In the genomic region with DNA sequence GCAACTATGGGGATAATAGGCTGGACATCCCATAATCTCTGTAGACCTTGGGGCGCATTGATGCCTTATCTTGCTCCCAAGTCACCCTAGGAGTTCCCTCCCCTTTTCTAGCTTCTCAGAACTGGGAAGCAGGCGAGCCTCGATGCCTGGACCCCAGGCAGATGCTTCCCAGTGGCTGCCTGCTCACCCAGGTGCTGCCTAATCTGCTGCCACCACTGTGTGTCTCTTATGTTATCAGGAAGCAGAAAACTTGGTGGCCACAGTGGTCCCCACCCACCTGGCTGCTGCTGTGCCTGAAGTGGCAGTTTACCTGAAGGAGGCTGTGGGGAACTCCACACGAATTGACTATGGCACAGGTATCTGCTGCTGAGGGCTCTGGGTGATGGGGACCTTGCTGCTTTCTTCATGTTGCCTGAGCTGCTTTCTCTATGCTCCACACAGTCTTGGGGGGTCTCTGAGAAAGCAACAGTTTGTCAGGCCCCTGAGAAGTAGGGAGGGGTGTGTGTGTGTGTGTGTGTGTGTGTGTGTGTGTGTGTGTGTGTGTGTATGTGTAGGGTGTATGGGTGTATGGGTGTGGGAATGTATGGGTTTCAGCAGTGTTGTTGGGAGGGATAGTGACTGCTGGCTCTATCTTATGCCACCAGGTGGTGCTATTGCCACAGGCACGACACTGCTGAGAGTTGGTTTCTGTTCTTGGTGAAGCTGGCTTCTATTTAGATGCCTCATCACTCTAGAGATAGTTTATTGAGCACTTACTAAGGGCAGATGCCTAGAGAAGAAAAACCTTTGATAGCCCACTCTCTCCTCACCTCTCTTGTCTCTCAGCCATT, we compare ENCODE assay signal across 8 mouse cellular contexts. TPM values are rescaled to one million over a fixed set of nuclear protein-coding genes. Genes with fewer than 3 reads are reported as not detected.
DNase-seq lines count a peak whose midpoint lies in the region; ATAC-seq and TF ChIP-seq lines count a peak whose summit lies in the region.

No protein-coding gene starts in this region.

- ATAC-seq in intestine, embryonic 16.5 days = peak; percentile 79
- ATAC-seq in midbrain, embryonic 12.5 days (ENCODE audit: low FRiP score, low read depth) = peak; percentile 54

- peak; percentile 71 for DNase-seq in urinary bladder, postnatal 14 days (ENCODE audit: low spot score)
- no peak for DNase-seq in urinary bladder, adult 2 months (ENCODE audit: low spot score)
- DNase-seq in cerebellum, postnatal 25 days = peak; percentile 79 to 85
- DNase-seq in gastrocnemius, adult 2 months = peak; percentile 78
- peak; percentile 79 for DNase-seq in limb, embryonic 10.5 days (ENCODE audit: low spot score)
- DNase-seq in spleen, adult 2 months (ENCODE audit: low read depth in 1 of 2, low spot score in 2 of 2) = peak; percentile 59 to 69

- no peak overlapping the region for H3K4me3 ChIP-seq in gastrocnemius, adult 2 months
- no peak overlapping the region for H3K4me3 ChIP-seq in intestine, embryonic 16.5 days (ENCODE audit: low read length)
- no peak overlapping the region for H3K4me3 ChIP-seq in limb, embryonic 10.5 days
- no peak overlapping the region for H3K4me3 ChIP-seq in midbrain, embryonic 12.5 days
- no peak overlapping the region for H3K4me3 ChIP-seq in spleen, adult 2 months (ENCODE audit: extremely low read depth, insufficient read depth, insufficient read length)

- intact Hi-C loops in gastrocnemius, adult 2 months (cut with DNase I) = loop anchor here (1.0 to 5.0 kb wide), 2 partner anchors 359 to 497 kb away; no protein-coding TSS in a partner anchor

- no peak overlapping the region for H3K4me2 ChIP-seq in intestine, embryonic 16.5 days (ENCODE audit: low read depth, low read length)
- H3K4me2 ChIP-seq in midbrain, embryonic 12.5 days (replicated peaks) = no peak overlapping the region

- peaks cover 10% of the 10 kb centered on the region for H3K4me1 ChIP-seq in intestine, embryonic 16.5 days (ENCODE audit: control insufficient read depth, insufficient read depth, low read length)
- peaks cover 10% of the 10 kb centered on the region for H3K4me1 ChIP-seq in limb, embryonic 10.5 days
- peaks cover 4% of the 10 kb centered on the region for H3K4me1 ChIP-seq in midbrain, embryonic 12.5 days
- no peaks in the 10 kb centered on the region for H3K4me1 ChIP-seq in spleen, adult 2 months (ENCODE audit: control insufficient read depth, insufficient read depth, insufficient read length)

- H3K27ac ChIP-seq in gastrocnemius, adult 2 months = peak overlapping the region; percentile 39; the same call in 1 of the 2 replicates
- no peak overlapping the region for H3K27ac ChIP-seq in intestine, embryonic 16.5 days (ENCODE audit: low read length)
- no peak overlapping the region for H3K27ac ChIP-seq in limb, embryonic 10.5 days
- no peak overlapping the region for H3K27ac ChIP-seq in midbrain, embryonic 12.5 days (replicated peaks)
- H3K27ac ChIP-seq in spleen, adult 2 months (ENCODE audit: insufficient read depth, low read length) = no peak overlapping the region

- TF ChIP-seq POLR2A in spleen, adult 2 months (IDR thresholded peaks at IDR 0.05; ENCODE audit: low read depth, low read length) = no peak

- H3K36me3 ChIP-seq in intestine, embryonic 16.5 days (ENCODE audit: control insufficient read depth, insufficient read depth, low read length) = no peaks in the 10 kb centered on the region; the same call in 1 of the 2 replicates
- peaks cover 98% of the 10 kb centered on the region for H3K36me3 ChIP-seq in limb, embryonic 10.5 days
- H3K36me3 ChIP-seq in midbrain, embryonic 12.5 days = peaks cover 73% of the 10 kb centered on the region
- H3K36me3 ChIP-seq in spleen, adult 2 months (ENCODE audit: control insufficient read depth, insufficient read depth, low read length) = peaks cover 34% of the 10 kb centered on the region

- no peaks in the 10 kb centered on the region for H3K27me3 ChIP-seq in intestine, embryonic 16.5 days (replicated peaks; ENCODE audit: control insufficient read depth, insufficient read depth, low read length)
- no peaks in the 10 kb centered on the region for H3K27me3 ChIP-seq in limb, embryonic 10.5 days (ENCODE audit: low read depth, poor library complexity, severe bottlenecking)
- H3K27me3 ChIP-seq in midbrain, embryonic 12.5 days = no peaks in the 10 kb centered on the region
- no peaks in the 10 kb centered on the region for H3K27me3 ChIP-seq in spleen, adult 2 months (ENCODE audit: control insufficient read depth, insufficient read depth, low read length)

- peak; percentile 66 for TF ChIP-seq CTCF in gastrocnemius, adult 2 months (IDR thresholded peaks at IDR 0.05)
- TF ChIP-seq CTCF in spleen, adult 2 months (IDR thresholded peaks at IDR 0.05; ENCODE audit: extremely low read depth, insufficient read depth, insufficient read length, insufficient replicate concordance) = peak; percentile 90; the same call in 1 of the 2 replicates

- WGBS in intestine, embryonic 16.5 days = 58% methylated on average over 5 of the region's 5 CpGs
- WGBS in limb, embryonic 10.5 days = 51% methylated on average over 5 of the region's 5 CpGs
- 63% methylated on average over 5 of the region's 5 CpGs for WGBS in midbrain, embryonic 12.5 days
- 52% methylated on average over 5 of the region's 5 CpGs for WGBS in spleen, adult 2 months

- H3K9ac ChIP-seq in intestine, embryonic 16.5 days (ENCODE audit: low read depth, low read length) = no peak overlapping the region
- H3K9ac ChIP-seq in midbrain, embryonic 12.5 days (replicated peaks) = no peak overlapping the region

- no peaks in the 10 kb centered on the region for H3K9me3 ChIP-seq in intestine, embryonic 16.5 days (ENCODE audit: control insufficient read depth, low read length)
- H3K9me3 ChIP-seq in limb, embryonic 10.5 days (replicated peaks) = no peaks in the 10 kb centered on the region
- H3K9me3 ChIP-seq in midbrain, embryonic 12.5 days = no peaks in the 10 kb centered on the region

RNA-seq across cellular contexts. Expression of a gene that starts 19.7 kb away (rescaled TPM):
- polyA plus RNA-seq in urinary bladder, adult 2 months (2012; rRNA removed) = 90.0 and 93.9 TPM in 2 replicates
- total RNA-seq in gastrocnemius, adult 2 months (2021) = 10 to 100 TPM; 48.9 to 86.1 TPM
- polyA plus RNA-seq in intestine, embryonic 16.5 days (2015; fragmentation: Nextera tagmentation; extraction: Ambion mirVana) = 120 and 132 TPM in 2 replicates
- polyA plus RNA-seq in limb, embryonic 10.5 days (2016; fragmentation: Nextera tagmentation; extraction: Ambion mirVana) = 172 and 177 TPM in 2 replicates
- 128 and 129 TPM in 2 replicates for polyA plus RNA-seq in midbrain, embryonic 12.5 days (2016; fragmentation: Nextera tagmentation; extraction: Ambion mirVana)
- 136 and 152 TPM in 2 replicates for polyA plus RNA-seq in spleen, adult 2 months (2012; rRNA removed)

RNA-seq across cellular contexts. Expression of a gene that starts 19.9 kb away (rescaled TPM):
- polyA plus RNA-seq in urinary bladder, adult 2 months (2012; rRNA removed) = 27.3 and 38.1 TPM in 2 replicates
- total RNA-seq in gastrocnemius, adult 2 months (2021) = 100 to 1,000 TPM; 362 to 422 TPM
- 25.9 and 29.4 TPM in 2 replicates for polyA plus RNA-seq in intestine, embryonic 16.5 days (2015; fragmentation: Nextera tagmentation; extraction: Ambion mirVana)
- polyA plus RNA-seq in limb, embryonic 10.5 days (2016; fragmentation: Nextera tagmentation; extraction: Ambion mirVana) = 21.9 and 22.9 TPM in 2 replicates
- polyA plus RNA-seq in midbrain, embryonic 12.5 days (2016; fragmentation: Nextera tagmentation; extraction: Ambion mirVana) = 20.4 and 22.6 TPM in 2 replicates
- 53.9 and 55.2 TPM in 2 replicates for polyA plus RNA-seq in spleen, adult 2 months (2012; rRNA removed)

RNA-seq across cellular contexts. Expression of a gene that starts 38.5 kb away (rescaled TPM):
- 10.7 and 11.0 TPM in 2 replicates for polyA plus RNA-seq in urinary bladder, adult 2 months (2012; rRNA removed)
- 1 to 10 TPM in 1 of 2 experiments, under 1 TPM in 1; 0.97 to 1.1 TPM for total RNA-seq in gastrocnemius, adult 2 months (2021)
- 0.61 and 0.75 TPM in 2 replicates for polyA plus RNA-seq in intestine, embryonic 16.5 days (2015; fragmentation: Nextera tagmentation; extraction: Ambion mirVana)
- polyA plus RNA-seq in limb, embryonic 10.5 days (2016; fragmentation: Nextera tagmentation; extraction: Ambion mirVana) = 2.2 and 2.9 TPM in 2 replicates
- 2.7 and 3.4 TPM in 2 replicates for polyA plus RNA-seq in midbrain, embryonic 12.5 days (2016; fragmentation: Nextera tagmentation; extraction: Ambion mirVana)
- 4.7 and 9.1 TPM in 2 replicates for polyA plus RNA-seq in spleen, adult 2 months (2012; rRNA removed)

RNA-seq across cellular contexts. Expression of a gene that starts 43.5 kb away (rescaled TPM):
- 18.9 and 27.3 TPM in 2 replicates for polyA plus RNA-seq in urinary bladder, adult 2 months (2012; rRNA removed)
- 1 to 10 TPM; 5.3 to 6.1 TPM for total RNA-seq in gastrocnemius, adult 2 months (2021)
- polyA plus RNA-seq in intestine, embryonic 16.5 days (2015; fragmentation: Nextera tagmentation; extraction: Ambion mirVana) = 59.4 and 63.3 TPM in 2 replicates
- polyA plus RNA-seq in limb, embryonic 10.5 days (2016; fragmentation: Nextera tagmentation; extraction: Ambion mirVana) = 37.6 and 45.4 TPM in 2 replicates
- polyA plus RNA-seq in midbrain, embryonic 12.5 days (2016; fragmentation: Nextera tagmentation; extraction: Ambion mirVana) = 51.2 and 52.3 TPM in 2 replicates
- polyA plus RNA-seq in spleen, adult 2 months (2012; rRNA removed) = 31.9 and 48.2 TPM in 2 replicates
